In genomic region chr10:80911891-80912290, GRCm38 (mm10) we compare ENCODE assay signal across 1 mouse cellular context.
TF ChIP-seq lines count a peak whose summit lies in the region.

No protein-coding gene starts in this region.

TF ChIP-seq in myocyte, 11 proteins besides CTCF, POLR2A, EP300 and RAD21:
- no peak for TF ChIP-seq POLR2AphosphoS2 (IDR thresholded peaks at IDR 0.05; ENCODE audit: insufficient read length, low read depth)
- no peak for TF ChIP-seq REST (IDR thresholded peaks at IDR 0.05; ENCODE audit: insufficient read depth, insufficient read length)
- TF ChIP-seq MAX (IDR thresholded peaks at IDR 0.05; ENCODE audit: low read depth) = no peak
- no peak for TF ChIP-seq TCF12 (IDR thresholded peaks at IDR 0.05; ENCODE audit: insufficient read depth, poor library complexity, severe bottlenecking)
- TF ChIP-seq MYOG (IDR thresholded peaks at IDR 0.05; ENCODE audit: control insufficient read depth in 1 of 3, insufficient read depth in 1 of 3, insufficient read length in 2 of 3, low read depth in 2 of 3) = no peak
- TF ChIP-seq SRF (IDR thresholded peaks at IDR 0.05; ENCODE audit: control insufficient read depth, insufficient read length, low read depth) = no peak
- TF ChIP-seq TCF3 (IDR thresholded peaks at IDR 0.05; ENCODE audit: insufficient read length, low read depth) = no peak
- no peak for TF ChIP-seq E2F4 (IDR thresholded peaks at IDR 0.05; ENCODE audit: insufficient read depth)
- TF ChIP-seq CEBPB (IDR thresholded peaks at IDR 0.05; ENCODE audit: insufficient read depth, poor library complexity, severe bottlenecking) = no peak
- TF ChIP-seq USF1 (IDR thresholded peaks at IDR 0.05; ENCODE audit: low read depth) = no peak
- no peak for TF ChIP-seq MYOD1 (IDR thresholded peaks at IDR 0.05; ENCODE audit: control insufficient read depth in 1 of 3, insufficient read length in 2 of 3, low read depth in 2 of 3)
TF ChIP-seq in myocyte: peak in this region for 0.
